Mouse (Mus musculus) hindbrain, embryonic 13.5 days (tissue): ENCODE results near the gene 2810459M11Rik. TPM values are rescaled to one million over a fixed set of nuclear protein-coding genes. Genes with fewer than 3 reads are reported as not detected.
A peak's percentile ranks its signal among the peaks of the same experiment; 100 is the strongest.

Source experiments
- ATAC-seq: fragments of 200-750 bp; cut with Nextera tagmentation; 2 replicates; pipeline ENCODE4 v1.8.0; 2017; ENCODE audit warnings: moderate TSS enrichment; ENCODE audit not compliant: low FRiP score
- H3K27ac ChIP-seq: fragments of 300-500 bp; sonication (generic); 2 replicates; pipeline ENCODE4 v1.5.1; 2015; ENCODE audit warnings: inconsistent platforms, mild to moderate bottlenecking, moderate library complexity
- H3K27me3 ChIP-seq: fragments of 300-500 bp; sonication (generic); 2 replicates; pipeline ENCODE4 v1.6.1; 2015; ENCODE audit warnings: mild to moderate bottlenecking, inconsistent platforms
- H3K36me3 ChIP-seq: fragments of 300-500 bp; sonication (generic); 2 replicates; pipeline ENCODE4 v1.6.1; 2015; ENCODE audit warnings: mild to moderate bottlenecking, inconsistent platforms
- H3K4me1 ChIP-seq: fragments of 300-500 bp; sonication (generic); replicated peaks from 2 replicates; pipeline ENCODE4 v1.6.1; 2015; ENCODE audit warnings: inconsistent platforms
- H3K4me2 ChIP-seq: fragments of 300-500 bp; sonication (generic); 2 replicates; pipeline ENCODE4 v1.6.1; 2015; ENCODE audit warnings: inconsistent platforms, mild to moderate bottlenecking, moderate library complexity
- H3K4me3 ChIP-seq: fragments of 300-500 bp; sonication (generic); 2 replicates; pipeline ENCODE4 v1.5.1; 2015; ENCODE audit warnings: mild to moderate bottlenecking, inconsistent platforms
- H3K9ac ChIP-seq: fragments of 300-500 bp; sonication (generic); 2 replicates; pipeline ENCODE4 v1.6.1; 2015; ENCODE audit warnings: mild to moderate bottlenecking, inconsistent platforms
- H3K9me3 ChIP-seq: fragments of 300-500 bp; sonication (generic); 2 replicates; pipeline ENCODE4 v1.6.1; 2016; ENCODE audit warnings: inconsistent platforms
- whole genome bisulfite sequencing: fragments of 180-500 bp; shearing (Covaris S2); methylation state at CpG from one replicate; pipeline ENCODE4 v1.1.7; 2015; 5-methylcytosine and 5-hydroxymethylcytosine counted together
- polyA plus RNA-seq: library from polyadenylated mRNA; unstranded; fragments of >200 nt; fragmentation: Nextera tagmentation; extraction: Ambion mirVana; gene quantifications from 2 replicates; pipeline ENCODE4 v1.2.1, GENCODE M21; 2015

Gene 2810459M11Rik
- polyA plus RNA-seq, 1 experiment from 2014 or later = 3.9 TPM

DNA sequence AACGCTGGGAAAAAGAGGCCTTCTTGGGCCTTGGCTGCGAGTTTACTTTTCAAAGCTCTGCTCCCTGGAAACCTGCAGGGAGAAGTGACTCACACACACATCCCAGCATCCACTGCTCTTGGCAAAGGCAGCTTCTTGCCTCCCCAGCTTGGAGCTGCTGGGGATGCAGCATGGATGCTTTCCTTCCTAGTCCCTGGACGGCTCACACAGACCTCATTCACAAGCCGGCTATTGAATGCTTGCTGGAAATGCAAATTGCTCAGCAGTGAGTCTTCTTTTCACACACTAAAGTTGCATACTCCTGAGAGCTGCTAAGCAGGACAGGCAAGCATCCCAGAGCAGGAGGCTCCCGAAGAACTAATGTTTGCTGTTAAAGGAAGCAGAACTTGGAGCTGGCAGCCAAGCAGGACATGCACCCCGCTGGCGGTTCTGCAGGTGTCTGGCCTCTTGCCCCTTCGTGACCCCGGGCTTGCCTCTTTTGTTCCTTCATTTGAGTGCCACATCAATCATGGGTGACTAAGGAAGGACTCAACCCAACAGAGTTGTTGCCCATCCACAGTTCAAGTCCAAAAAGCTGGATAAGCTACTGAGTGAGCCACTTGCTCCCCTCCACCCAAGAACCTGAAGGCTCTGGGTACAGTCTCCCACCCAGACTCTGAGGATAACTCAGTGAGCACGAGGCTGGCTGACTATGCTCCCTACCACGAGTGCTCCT is 13.2 kb upstream of the 2810459M11Rik start:
- WGBS = 8% methylated on average over 11 of the region's 11 CpGs
- no peaks in the 10 kb centered on the region for H3K27me3 ChIP-seq
- no peak overlapping the region for H3K4me3 ChIP-seq
- no peak overlapping the region for H3K9ac ChIP-seq
- peaks cover 14% of the 10 kb centered on the region for H3K4me1 ChIP-seq
- no peaks in the 10 kb centered on the region for H3K9me3 ChIP-seq
- ATAC-seq = peak; percentile 93
- H3K27ac ChIP-seq = peak overlapping the region; percentile 85
- H3K36me3 ChIP-seq = no peaks in the 10 kb centered on the region
- H3K4me2 ChIP-seq = no peak overlapping the region

DNA sequence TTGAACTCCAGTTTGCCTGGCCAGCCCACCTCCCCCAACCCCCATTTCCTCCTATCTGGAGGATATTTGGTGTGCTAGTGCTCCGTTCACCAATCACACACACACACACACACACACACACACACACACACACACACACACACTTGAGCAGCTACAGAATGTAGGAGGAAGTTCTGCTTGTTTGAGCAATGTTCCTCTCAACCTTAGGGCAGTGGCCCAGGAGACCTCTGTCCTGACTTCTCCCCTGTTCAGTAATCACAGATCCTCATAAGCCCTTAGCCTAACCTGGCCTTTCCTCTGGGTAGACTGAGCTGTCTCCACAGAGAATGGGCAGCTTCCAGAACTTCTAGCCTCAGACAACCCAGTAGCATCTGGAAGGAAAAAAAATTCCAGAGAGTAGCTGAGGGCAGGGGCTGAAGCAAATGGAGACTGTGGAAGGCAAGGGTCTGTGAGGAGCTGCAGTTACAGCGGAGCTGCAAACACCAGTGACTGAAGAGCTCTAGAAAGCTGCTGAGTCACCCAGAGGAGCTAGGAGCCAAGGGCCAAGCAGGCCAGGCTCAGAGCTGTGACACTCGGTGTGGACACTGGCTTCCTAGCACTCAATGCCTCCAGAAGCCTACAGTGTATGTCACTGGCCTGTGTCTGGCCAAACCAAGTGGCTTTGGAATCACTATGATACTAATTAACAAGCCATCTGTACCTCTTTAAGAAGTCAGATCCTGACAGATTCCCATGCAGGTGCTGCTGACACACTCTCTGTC is 7.3 kb upstream of the 2810459M11Rik start:
- peaks cover 3% of the 10 kb centered on the region for H3K27me3 ChIP-seq
- H3K36me3 ChIP-seq = no peaks in the 10 kb centered on the region
- H3K27ac ChIP-seq = no peak overlapping the region
- no peak overlapping the region for H3K4me2 ChIP-seq
- WGBS = 82% methylated on average over 3 of the region's 3 CpGs
- no peak overlapping the region for H3K9ac ChIP-seq
- H3K4me1 ChIP-seq = no peaks in the 10 kb centered on the region
- H3K9me3 ChIP-seq = peaks cover 6% of the 10 kb centered on the region; the same call in 1 of the 2 replicates
- no peak for ATAC-seq
- no peak overlapping the region for H3K4me3 ChIP-seq

DNA sequence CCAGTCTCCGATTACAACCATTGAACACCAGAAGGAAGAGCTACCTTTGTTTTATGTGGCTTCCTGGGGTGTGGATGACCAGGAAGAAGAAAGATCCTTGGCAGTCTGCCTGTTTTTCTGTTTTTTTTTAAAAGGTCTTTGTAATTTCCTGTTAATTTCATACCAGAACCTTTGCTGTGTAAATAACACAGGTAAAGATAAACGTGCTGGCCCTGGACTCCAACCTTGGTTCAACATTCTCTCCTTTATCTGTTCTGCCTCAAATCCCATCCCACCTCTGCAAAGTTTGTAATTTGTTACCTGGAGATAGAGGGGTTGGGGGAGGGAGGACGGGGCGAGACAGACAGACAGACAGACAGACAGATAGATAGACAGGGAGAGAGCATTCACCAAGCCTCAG is 5.5 kb upstream of the 2810459M11Rik start:
- no peak for ATAC-seq
- 68% methylated on average over 4 of the region's 4 CpGs for WGBS

DNA sequence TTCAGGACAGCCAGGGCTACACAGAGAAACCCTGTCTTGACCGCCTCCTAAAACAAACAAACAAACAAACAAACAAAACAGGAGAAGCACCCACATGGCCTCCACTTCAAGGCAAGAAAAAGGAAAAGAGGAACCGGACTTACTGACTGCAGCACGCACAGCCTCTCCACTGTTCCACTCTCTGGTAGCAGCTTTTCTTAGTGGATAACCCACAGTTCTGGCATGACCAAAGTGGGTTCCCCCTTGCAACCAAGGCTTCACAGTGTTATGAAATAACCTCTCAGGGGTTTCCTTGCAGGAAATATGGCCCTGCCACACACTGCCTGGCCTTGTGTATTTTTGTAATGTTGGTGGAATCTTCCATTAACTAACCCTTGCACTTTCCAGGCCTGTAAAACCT is 4.8 kb upstream of the 2810459M11Rik start:
- ATAC-seq = no peak
- no peak overlapping the region for H3K9ac ChIP-seq
- H3K27me3 ChIP-seq = peaks cover 27% of the 10 kb centered on the region
- H3K27ac ChIP-seq = no peak overlapping the region
- 97% methylated on average over 3 of the region's 3 CpGs for WGBS
- H3K36me3 ChIP-seq = no peaks in the 10 kb centered on the region
- H3K4me2 ChIP-seq = no peak overlapping the region
- H3K9me3 ChIP-seq = peaks cover 6% of the 10 kb centered on the region; the same call in 1 of the 2 replicates
- no peak overlapping the region for H3K4me3 ChIP-seq
- H3K4me1 ChIP-seq = 0 out of 2 replicates have a peak, but pooled peaks cover 5% of the 10 kb centered on the region

More for the DNA sequence above, 5.5 kb upstream of the 2810459M11Rik start:
- H3K27ac ChIP-seq = no peak overlapping the region
- H3K4me3 ChIP-seq = no peak overlapping the region
- H3K4me2 ChIP-seq = no peak overlapping the region
- no peaks in the 10 kb centered on the region for H3K36me3 ChIP-seq
- peaks cover 21% of the 10 kb centered on the region for H3K27me3 ChIP-seq
- H3K9me3 ChIP-seq = peaks cover 6% of the 10 kb centered on the region; the same call in 1 of the 2 replicates
- no peak overlapping the region for H3K9ac ChIP-seq
- no peaks in the 10 kb centered on the region for H3K4me1 ChIP-seq

DNA sequence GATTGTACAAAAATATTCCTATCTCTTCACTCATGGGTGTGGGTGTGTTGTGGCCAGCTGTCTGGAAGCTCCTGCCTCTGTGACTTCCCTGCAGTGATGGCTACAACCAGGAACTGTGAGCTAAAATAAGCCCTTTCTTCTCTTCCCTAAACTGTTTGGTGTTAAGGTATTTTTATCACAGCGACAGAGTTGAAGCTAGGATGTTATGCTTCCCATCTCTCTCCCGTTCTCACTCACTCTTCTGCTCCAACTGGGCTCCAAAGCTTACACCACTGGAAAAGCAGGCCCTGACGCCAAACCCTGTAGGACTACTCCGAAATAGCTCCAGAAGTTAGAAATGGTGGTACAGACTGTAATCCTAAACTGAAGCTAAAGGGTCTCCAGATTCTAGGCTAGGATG is 607 bp upstream of the 2810459M11Rik start:
- WGBS = 60% methylated on average over 4 of the region's 4 CpGs
- Histone ChIP-seq H3K4me1 (peaks cover 17% of the 10 kb centered on the region), H3K27me3 (peaks cover 62% of the 10 kb centered on the region), H3K9me3 (peaks cover 6% of the 10 kb centered on the region; the same call in 1 of the 2 replicates), H3K9ac (no peak overlapping the region), H3K4me3 (no peak overlapping the region), H3K36me3 (no peaks in the 10 kb centered on the region), H3K4me2 (no peak overlapping the region; the same call in 1 of the 2 replicates), H3K27ac (no peak overlapping the region)
- ATAC-seq = no peak

DNA sequence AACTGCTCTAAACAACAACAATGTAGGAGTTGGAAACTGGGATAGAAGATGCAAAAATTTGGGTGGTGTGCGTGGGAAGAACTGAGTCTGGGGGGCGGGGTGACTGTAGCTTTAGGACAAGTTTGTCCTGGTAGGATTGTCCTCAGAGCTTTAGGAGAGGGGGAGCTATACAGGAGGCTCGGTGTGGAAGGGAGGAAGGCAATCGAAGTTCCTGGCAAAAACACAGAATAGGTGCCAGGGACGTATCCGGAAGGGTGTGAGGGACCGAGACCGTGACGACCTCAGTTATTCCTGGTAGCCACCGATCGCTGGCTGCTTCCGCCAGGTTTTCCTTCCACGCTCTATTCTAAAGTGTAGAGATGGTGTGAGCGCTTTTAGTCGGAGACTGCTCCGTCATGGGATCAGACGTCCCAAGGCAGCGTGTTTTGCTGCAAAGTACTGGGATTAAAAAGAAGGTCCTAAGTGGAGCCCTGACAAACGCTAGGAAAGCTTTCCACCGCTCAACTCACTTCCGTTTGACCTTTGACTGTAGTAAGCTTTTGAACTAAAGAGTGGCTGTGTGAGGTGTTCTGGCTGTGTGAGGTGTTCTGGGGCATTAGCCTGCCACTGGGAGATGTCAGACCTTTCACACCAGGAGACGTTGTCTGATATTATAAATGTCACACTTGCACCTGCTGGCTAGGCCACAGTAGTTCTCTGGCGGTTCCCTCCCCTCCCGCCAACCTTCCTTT is 1.3 kb downstream of the 2810459M11Rik start:
- WGBS = 10% methylated on average over 24 of the region's 24 CpGs
- Histone ChIP-seq H3K4me2 (peak overlapping the region; percentile 95), H3K9me3 (peaks cover under 1% of the 10 kb centered on the region; the same call in 1 of the 2 replicates), H3K36me3 (no peaks in the 10 kb centered on the region), H3K4me1 (peaks cover 17% of the 10 kb centered on the region), H3K27me3 (peaks cover 62% of the 10 kb centered on the region), H3K9ac (peak overlapping the region; percentile 80), H3K27ac (no peak overlapping the region), H3K4me3 (peak overlapping the region; percentile 66)
- ATAC-seq = peak; percentile 11; the same call in 1 of the 2 replicates

DNA sequence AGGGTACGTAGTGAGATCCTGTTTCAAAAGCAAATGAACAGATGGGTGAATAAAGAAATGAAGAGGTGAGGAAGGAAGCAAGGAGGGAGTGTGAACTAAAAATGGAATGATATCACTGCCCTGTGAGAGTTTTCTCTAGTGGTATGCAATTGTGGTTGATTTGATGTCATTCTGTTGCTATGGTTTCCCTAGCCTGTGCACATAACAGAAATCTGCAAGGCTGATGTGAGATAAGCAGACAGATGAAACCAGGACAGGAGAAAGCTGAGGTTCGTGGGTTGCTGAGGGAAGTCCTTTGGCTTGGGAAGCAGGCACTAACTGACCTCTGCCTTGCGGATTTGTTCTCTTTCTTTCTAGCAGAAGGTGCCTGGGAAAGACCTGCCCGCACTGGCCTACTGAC is 2.6 kb downstream of the 2810459M11Rik start:
- Histone ChIP-seq H3K9me3 (no peaks in the 10 kb centered on the region), H3K4me2 (no peak overlapping the region), H3K27me3 (peaks cover 59% of the 10 kb centered on the region), H3K36me3 (no peaks in the 10 kb centered on the region), H3K4me3 (no peak overlapping the region), H3K27ac (no peak overlapping the region), H3K4me1 (peaks cover 17% of the 10 kb centered on the region), H3K9ac (no peak overlapping the region)
- ATAC-seq = no peak
- 82% methylated on average over 4 of the region's 4 CpGs for WGBS

DNA sequence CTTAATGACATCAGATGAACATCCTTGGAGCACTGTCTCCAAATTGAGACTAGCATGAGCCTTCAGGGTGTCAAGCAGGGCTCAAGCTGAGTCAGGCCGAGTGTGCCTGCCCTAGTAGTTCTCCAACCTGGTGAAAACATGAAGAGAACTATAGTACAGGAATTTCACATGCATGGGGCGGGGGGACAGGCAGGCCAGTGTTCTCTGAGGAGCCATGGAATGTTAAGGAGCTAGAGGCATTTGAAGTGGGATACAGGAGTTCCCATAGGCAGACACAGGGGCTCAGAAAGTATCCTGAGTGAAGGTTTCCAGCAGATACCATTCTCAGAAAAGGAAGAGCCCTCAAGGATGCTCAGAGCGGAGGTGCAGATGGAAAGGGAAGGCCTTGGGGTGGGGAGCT is 3.1 kb downstream of the 2810459M11Rik start:
- no peak for ATAC-seq
- H3K4me3 ChIP-seq = no peak overlapping the region
- H3K4me1 ChIP-seq = peaks cover 17% of the 10 kb centered on the region
- H3K27me3 ChIP-seq = peaks cover 55% of the 10 kb centered on the region
- no peaks in the 10 kb centered on the region for H3K9me3 ChIP-seq
- WGBS = 85% methylated on average over 3 of the region's 3 CpGs
- no peaks in the 10 kb centered on the region for H3K36me3 ChIP-seq
- no peak overlapping the region for H3K27ac ChIP-seq
- H3K4me2 ChIP-seq = no peak overlapping the region
- no peak overlapping the region for H3K9ac ChIP-seq

DNA sequence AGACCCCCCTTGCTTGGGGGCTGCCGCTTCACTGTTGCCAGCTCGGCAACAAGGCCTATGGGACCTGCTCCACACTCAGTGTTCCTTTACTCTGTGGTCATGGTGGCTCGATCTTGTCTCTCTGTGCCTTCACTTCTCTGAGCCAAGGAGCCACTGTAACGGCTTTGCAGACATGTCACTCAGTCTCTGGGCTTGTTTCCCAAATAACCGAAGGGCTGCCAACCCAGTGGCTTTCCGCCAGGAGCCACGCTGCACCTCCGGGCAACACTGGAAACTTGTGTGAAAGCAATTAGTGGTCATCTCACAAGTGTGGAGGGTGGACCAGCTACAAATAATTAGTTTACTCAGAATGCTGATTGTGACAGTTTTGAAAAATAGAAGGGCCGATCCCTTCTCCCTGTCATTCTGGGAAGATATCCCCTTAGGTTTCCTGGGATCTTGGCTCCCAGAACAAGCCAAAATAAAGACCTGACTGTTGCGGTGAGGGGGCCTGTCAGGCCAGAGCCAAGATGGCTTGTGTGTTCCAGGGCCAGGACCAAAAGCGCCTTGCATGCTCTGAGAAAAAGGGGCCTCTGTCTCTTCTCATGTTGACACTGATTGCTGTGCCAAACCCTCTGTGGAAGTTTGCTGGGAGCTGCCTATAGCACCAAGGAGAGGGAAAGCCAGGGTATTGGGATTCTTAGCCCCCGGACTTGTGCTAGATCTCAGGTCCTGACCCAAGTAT is 7.7 kb downstream of the 2810459M11Rik start:
- peak; percentile 79 for ATAC-seq
- H3K4me3 ChIP-seq = no peak overlapping the region
- no peaks in the 10 kb centered on the region for H3K9me3 ChIP-seq
- 73% methylated on average over 12 of the region's 12 CpGs for WGBS
- peak overlapping the region; percentile 45; the same call in 1 of the 2 replicates for H3K27ac ChIP-seq
- no peak overlapping the region for H3K9ac ChIP-seq
- H3K4me2 ChIP-seq = no peak overlapping the region
- H3K27me3 ChIP-seq = peaks cover 9% of the 10 kb centered on the region
- 0 out of 2 replicates have a peak, but pooled peaks cover 5% of the 10 kb centered on the region for H3K4me1 ChIP-seq
- no peaks in the 10 kb centered on the region for H3K36me3 ChIP-seq

DNA sequence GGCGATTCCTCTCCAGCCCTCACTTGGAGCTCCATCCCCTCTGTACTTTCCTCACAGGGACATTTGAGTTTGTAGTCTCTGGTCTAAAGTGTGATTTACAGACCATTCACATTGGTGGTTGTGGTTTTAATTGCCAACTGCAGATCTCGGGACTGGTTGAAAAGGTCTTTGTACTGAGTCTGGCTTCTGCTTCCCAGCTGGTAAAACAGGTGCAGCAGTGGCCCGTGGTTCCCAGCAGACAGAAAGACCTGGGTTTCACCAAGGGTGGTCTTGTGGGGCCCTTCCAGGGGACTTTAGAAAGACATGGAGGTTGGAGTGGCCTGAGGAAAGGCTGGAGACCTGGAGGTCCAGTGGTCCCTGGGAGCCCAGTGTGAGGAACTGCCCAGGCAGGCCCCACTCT is 9.3 kb downstream of the 2810459M11Rik start:
- Histone ChIP-seq H3K4me1 (peaks cover 10% of the 10 kb centered on the region), H3K4me2 (no peak overlapping the region), H3K36me3 (no peaks in the 10 kb centered on the region), H3K4me3 (no peak overlapping the region), H3K9me3 (no peaks in the 10 kb centered on the region), H3K27ac (no peak overlapping the region), H3K9ac (no peak overlapping the region), H3K27me3 (no peaks in the 10 kb centered on the region)
- ATAC-seq = no peak
- 48% methylated on average over 3 of the region's 3 CpGs for WGBS

DNA sequence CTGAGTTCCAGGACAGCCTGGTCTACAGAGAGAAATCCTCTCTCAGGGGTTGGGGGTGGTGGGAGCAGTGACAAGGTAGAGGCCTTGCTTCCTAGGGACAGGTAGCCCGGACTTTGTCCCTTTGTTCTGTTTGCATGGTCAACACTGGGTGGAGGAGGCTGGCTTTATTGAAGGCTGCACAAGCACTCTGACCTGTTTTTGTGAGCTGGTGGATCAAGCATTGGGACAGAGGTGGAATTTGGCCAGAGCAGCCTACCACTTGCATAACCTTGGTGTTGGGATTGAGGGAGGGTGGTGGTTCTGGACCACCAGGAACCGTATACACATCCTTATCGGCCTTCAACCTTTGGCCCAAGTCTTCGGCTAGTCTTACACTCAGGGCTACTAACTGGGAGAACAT is 10.6 kb downstream of the 2810459M11Rik start:
- Histone ChIP-seq H3K4me2 (no peak overlapping the region), H3K27ac (no peak overlapping the region), H3K9me3 (no peaks in the 10 kb centered on the region), H3K36me3 (no peaks in the 10 kb centered on the region), H3K9ac (no peak overlapping the region), H3K4me1 (peaks cover 10% of the 10 kb centered on the region), H3K27me3 (no peaks in the 10 kb centered on the region), H3K4me3 (no peak overlapping the region)
- 90% methylated on average over 4 of the region's 4 CpGs for WGBS
- no peak for ATAC-seq
